Mouse (Mus musculus): ENCODE data around the gene Nat10. TPM values are rescaled to one million over a fixed set of nuclear protein-coding genes. Genes with fewer than 3 reads are reported as not detected.

Gene Nat10
- 43.2 and 55.7 TPM in 2 replicates for polyA plus RNA-seq (2012; rRNA removed)

DNA sequence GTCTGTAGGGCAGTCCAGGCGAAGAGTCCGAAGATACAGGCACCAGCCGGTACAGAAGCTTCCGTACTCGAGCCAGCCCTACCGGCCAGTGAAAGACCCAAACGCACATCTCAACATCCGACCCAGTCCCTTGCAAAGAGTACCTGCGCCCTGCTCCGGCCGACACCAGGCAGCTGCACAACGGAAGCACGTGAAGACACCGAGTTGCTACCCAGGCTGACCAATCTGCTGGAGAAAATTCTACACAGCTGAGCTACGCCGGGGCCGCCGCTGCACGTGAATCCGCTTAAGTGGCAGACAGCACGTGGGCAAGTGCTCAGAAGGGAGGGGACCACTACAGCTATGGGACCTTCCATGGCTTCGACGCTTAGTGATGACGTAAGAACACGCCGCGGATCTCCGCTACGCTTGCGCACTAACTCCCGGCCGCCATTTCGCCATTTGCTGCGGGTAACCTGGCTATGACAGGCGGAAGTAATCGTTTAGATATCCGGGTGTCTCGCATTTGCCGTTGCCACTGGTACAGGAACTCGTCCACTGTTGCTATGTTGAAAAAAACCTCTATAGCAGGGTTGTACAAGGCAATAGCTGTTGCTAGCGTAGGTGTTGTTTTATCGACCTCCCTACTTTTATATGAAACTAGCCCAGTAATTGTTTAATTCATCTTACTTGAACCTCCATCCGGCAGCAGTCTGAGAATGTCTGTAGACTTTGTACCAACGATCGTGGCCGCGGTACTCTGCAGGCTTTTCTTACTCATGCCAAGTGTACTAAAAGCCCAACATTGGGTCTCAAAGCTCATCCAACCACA lies at the start of gene Nat10:
TSS of gene Nat10 (minus strand) at position 365 of the 811 bp plus-strand sequence.
- peak; percentile 99 to 100 for DNase-seq (ENCODE audit: extremely low spot score in 1 of 2, low spot score in 1 of 2)

DNA sequence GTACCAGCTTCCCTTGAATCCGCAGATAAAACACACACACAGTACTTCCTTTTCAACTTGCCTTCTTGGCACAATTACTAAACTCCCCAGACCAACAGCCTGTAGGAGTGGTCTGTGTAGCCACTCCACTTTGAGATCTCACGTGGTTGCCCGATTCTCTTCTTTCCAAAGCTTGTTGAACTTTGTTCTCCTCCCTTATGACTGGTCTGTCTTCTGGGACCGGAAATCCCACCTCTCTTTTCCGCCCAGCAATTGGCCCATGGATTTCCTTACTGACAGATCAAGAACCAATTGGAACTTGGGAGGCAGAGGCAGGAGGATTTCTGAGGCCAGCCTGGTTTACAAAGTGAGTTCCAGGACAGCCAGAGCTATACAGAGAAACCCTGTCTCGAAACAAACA lies 49.3 kb upstream of the Nat10 start:
- DNase-seq (ENCODE audit: extremely low spot score in 1 of 2, low spot score in 1 of 2): no peak

DNA sequence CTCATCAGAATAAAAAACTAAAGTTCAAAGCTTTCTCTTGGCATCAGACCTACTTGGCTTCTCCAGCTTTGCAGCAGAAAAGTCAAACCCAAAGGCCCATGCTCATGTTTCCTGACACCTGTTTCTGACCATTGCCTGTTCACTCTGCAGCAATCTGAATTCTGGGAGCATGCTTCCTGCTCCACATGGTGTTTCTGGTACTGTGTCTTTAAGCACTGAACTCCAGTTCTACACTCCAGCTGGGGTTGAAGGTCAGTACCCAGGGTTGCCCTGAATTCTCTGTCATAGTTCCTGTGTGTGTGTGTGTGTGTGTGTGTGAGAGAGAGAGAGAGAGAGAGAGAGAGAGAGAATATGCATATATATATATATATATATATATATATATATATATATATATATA lies 47.4 kb upstream of the Nat10 start:
- no peak for DNase-seq (ENCODE audit: extremely low spot score in 1 of 2, low spot score in 1 of 2)

DNA sequence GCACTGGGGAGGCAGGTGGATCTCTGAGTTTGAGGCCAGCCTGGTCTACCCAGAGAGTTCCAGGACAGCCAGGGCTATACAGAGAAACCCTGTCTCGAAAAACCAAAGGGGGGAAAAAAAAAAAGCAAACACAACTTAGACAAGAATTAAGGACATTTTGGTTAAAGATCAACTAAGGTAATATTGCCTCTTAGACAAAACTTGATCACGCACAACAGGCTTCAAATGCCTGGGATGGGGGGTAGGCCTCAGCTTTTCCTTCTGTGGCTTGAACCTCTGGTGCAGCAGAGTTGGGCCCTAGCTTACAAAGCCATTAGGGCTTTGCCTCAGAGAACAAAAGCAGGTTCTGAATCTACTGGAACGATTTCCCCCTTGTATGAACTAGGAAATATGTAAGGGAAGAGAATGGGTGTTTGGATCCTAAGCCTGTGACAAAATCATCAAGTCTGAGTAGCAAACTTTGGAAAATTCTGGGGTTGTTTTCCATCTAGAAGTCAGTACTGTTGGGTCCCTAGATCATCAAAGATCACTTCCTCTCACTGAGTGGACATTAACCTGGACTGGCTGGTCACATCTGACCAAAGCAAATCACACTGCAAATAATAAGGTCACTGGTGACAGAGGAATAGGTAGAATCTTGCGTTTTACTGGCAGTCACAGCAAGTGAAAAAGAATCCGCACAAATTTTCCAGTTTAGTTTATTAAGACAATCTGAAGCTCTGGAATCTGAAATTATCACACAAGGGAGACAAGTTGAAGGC lies 42.9 kb upstream of the Nat10 start:
- DNase-seq (ENCODE audit: extremely low spot score in 1 of 2, low spot score in 1 of 2): no peak

DNA sequence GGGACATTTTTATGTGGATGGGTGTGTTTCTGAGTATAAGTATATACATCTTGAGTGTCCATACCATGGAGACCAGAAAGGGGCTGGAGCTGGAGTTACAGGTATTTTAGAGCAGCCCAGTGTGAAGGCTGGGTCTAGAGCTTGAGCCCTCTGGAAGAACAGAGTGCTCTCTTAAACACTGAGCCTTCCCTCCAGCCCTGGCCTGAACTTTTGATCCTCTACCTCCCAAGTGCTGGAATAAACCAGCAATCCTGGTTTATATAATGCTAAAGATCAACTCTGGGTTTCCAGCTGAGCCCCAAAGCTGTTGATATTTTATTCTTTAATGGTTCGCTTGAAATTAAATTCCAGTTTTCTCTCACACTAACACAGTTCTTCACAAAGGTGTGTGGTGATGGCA lies 41.4 kb upstream of the Nat10 start:
- DNase-seq (ENCODE audit: extremely low spot score in 1 of 2, low spot score in 1 of 2): no peak

DNA sequence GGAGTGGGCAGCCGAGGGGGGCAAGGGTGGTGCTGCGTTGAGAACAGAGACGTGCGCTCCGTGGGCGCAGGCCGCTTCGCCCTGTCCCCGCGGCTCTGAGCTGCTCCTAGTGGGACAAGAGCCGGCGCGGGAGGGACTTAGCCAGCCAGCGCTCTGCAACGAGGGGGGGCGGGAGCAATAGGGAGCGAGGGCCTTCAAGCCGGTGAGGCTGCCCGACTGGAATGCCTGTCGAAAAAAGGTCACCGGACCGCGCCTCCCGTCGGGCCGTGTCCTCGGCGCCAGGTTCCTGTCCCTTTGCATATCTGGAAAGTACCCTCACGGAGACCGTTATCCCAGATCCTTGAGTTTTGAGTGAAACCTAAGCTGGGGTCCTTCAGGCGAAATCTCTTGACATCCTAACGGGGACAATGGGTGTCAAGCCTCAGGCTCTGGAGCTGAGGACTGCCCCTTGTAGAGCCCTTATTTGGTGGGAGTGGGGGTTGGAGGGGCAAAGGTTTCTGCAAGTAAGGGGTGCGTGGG lies 36.5 kb upstream of the Nat10 start, which contains the start of gene Caprin1:
TSS of gene Caprin1 (minus strand) at position 159 of the 519 bp plus-strand sequence.
- DNase-seq (ENCODE audit: extremely low spot score in 1 of 2, low spot score in 1 of 2): peak; percentile 87 to 93

DNA sequence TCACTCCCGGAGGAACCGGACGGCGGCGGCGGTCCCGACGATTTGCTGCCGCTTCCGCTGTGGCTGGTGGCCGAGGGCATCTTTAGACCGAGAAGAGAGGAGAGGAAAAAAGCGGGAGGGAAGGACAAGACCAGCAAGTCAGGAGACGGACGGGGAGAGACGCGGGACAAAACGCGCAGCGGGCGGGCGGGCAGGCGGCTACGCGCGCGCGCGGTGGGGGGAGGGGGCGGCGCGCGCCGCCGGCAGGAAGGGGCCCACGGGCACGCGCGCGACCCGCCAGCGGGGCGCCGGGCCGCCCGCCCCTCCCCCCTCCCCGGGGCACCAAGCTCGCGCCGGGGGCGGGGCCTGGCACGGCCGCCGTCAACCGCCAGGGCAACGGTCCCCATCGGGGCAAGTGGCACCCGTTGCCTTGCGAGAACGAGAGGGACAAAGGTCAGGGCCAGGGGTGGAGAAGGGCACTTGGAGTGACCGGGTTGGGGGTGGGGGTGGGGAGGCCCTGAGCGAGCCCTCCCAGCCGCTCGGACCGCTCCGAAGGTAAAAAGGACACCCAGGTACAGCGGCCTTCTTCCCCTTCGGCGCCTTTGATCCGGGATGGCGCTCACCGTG lies 35.9 kb upstream of the Nat10 start:
- peak; percentile 34 to 74 for DNase-seq (ENCODE audit: extremely low spot score in 1 of 2, low spot score in 1 of 2)

DNA sequence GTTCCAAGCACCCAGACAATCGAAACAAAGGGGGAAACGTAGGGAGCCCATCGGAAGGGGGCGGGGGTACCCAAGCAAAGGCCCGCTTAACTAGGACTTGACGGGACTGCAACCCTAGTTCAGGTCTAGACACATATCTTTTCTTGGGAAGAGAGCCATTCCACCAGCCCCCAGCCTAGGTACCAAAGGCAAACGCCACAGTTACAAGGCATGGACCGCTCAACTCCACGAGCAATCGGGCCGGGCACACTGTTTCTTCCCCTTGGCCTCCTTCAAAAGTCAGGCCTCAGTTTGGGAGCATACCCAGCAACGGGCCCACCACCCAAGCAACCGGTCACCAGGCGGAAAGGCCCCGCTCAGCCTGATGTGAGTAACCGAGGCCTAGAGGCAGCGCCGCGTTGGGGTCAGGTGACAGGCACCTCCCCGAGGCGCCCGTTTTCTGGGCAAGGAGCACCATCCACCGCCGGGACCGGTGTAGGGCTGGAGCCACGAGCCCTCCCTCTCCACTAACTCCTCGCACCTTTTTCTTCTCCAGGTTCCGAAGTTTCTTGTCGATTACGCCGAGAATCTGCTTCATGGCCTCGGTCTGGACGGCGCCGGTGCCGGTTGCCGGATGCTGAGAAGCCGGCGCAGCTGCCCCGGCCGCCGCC lies 35.3 kb upstream of the Nat10 start:
- peak; percentile 20 to 40 for DNase-seq (ENCODE audit: extremely low spot score in 1 of 2, low spot score in 1 of 2)

DNA sequence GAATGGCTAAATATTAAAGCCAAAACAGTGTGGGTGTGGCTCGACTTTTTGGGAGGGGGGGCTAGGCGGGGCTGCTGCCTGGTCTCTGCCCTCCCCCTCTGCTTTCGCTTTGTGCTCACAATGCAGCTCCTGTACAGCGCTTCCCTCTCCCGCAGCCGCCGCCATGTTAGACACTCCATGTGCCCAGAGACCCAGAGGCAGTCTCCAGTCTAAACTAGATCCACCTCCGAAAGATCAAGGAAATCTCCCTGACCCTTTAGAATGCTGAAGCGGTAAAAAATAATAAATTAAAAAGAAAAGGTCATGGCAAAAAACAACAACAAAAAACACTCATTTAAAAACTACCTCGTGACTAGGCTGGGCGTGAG lies 34.8 kb upstream of the Nat10 start:
- peak; percentile 34 to 71 for DNase-seq (ENCODE audit: extremely low spot score in 1 of 2, low spot score in 1 of 2)

DNA sequence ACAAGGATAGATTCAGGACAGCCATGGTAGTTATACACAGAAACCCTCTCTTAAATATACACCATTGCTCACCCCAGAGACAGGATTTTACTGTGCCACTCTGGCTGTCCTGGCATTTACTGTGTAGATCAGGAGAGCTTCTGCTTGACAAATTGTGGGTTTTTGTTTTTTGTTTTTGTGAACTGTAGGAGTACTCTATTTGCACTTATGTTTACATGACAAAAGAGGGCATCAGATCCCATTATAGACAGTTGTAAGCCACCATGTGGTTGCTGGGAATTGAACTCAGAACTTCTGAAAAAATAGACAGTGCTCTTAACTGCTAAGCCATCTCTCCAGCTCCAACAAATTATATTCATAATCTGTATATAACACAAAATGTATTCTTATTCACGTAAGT lies 30.9 kb upstream of the Nat10 start:
- no peak for DNase-seq (ENCODE audit: extremely low spot score in 1 of 2, low spot score in 1 of 2)

DNA sequence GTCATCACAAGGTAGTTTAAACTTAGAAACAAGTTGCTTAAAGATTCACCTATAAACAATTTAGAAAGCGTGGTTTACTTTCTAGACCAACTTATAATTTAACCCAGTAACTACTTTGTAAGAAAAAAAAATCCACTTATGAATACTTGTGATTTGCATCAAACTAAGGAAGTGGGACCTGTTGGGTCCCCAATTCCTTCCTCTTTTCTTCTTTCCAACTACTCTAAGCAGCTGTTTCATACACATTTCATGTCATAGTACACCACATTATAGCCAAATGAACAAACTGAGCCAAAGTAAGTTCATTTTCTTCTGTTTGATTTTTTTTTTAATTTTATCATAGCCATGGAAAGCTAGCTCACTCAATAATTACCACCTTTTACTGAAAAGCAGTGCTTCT lies 24.7 kb upstream of the Nat10 start:
- no peak for DNase-seq (ENCODE audit: extremely low spot score in 1 of 2, low spot score in 1 of 2)

DNA sequence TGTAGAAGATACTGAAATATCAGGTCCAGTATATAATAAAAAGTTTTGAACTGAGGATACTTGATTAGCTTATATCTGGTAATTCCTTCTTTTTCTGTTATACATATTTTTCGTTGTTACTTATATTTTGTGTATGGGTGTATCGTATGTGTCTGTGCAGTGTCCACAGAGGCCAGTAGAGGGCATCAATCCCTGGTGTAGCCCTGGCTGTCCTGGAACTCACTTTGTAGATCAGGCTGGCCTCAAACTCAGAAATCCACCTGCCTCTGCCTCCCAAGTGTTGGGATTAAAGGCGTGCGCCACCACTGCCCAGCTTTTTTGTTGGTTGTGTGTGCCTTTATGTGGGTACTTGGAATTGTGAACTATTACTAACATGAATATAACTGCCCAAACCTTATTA lies 23.6 kb upstream of the Nat10 start:
- DNase-seq (ENCODE audit: extremely low spot score in 1 of 2, low spot score in 1 of 2): peak in 1 of 2 experiments; percentile 19

DNA sequence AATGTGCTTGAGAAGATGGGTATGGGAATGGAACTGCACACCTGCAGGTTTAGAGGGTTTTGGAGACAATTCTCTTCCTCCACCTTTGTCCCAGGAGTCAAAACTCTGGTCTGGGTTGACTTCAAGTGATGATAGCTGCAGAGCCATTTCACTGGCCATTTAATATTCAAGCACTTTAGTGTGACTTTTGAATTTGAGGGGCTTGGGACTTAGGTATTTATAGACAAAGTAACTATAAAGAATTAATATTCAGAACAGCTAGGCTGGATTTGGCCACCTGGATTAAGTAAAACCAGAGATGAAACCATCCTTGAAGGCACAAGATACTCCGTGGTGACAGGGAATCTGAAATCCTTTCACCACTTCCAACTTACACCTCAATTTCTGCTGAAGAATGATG lies 1.4 kb upstream of the Nat10 start:
- no peak for DNase-seq (ENCODE audit: extremely low spot score in 1 of 2, low spot score in 1 of 2)

DNA sequence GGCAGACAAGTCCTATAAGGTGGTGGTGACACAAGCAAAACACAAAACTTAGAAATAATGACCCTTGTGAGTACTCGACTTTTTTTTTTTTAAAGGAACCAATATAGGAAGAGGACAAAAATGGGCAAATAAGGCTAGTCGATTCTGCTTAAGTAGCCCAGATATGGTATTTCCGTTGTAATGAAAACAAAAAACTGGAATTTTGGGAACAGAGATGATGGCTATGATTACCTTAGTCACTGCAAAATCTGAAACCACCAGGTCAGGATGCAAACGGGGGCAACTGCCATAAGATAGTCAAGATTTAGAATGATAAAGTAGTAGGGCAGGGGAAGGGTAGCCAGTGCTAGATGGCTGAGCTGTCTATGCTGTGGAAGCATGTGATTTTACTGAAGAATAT lies 923 bp upstream of the Nat10 start:
- DNase-seq (ENCODE audit: extremely low spot score in 1 of 2, low spot score in 1 of 2): no peak

DNA sequence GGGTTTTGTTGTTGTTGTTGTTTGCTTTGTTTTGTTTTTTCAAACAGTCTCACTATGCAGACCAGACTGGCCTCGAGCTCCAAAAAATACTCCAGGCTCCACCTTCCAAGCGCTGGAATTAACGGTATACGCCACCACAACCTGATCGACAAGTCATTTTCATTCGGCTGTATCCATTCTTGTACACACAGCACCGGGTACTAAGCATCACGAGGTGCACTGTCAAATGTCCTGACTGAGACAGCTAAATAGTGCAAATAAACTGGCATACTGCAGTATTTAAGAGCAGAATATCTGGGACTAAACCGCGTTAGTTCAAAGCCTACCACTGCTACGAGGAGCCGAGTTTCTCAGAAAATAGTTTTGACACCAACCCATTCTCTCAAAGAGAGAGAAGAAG lies 649 bp downstream of the Nat10 start:
- peak in 1 of 2 experiments; percentile 28 for DNase-seq (ENCODE audit: extremely low spot score in 1 of 2, low spot score in 1 of 2)

DNA sequence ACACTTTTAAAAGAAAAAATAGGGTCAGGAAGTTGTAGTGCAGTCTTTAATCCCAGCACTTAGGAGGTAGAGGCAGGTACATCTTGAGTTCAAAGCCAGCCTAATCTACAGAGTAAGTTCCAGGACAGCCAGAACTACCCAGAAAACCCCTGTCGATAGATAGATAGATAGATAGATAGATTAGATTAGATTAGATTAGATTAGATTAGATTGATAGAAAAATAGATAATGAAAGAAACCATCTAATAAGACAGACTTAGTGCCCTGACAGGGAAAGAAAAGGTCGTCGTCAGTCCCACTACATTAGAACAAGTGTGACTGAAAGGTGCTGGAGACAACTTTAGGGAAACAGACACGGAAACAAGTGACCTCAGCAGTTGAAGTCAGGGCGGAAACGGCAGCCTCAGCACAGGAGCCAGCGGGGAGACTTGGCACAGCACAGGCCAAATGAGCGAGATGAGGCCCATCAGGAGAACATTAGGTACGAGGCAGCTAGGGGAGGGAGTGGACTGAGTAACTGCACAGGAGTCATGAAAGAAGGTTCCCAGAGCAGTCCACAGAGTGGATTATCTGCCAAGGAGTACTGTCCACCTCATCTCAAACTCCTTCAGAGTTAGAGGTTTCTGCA lies 5.5 kb downstream of the Nat10 start:
- DNase-seq (ENCODE audit: extremely low spot score in 1 of 2, low spot score in 1 of 2): no peak

DNA sequence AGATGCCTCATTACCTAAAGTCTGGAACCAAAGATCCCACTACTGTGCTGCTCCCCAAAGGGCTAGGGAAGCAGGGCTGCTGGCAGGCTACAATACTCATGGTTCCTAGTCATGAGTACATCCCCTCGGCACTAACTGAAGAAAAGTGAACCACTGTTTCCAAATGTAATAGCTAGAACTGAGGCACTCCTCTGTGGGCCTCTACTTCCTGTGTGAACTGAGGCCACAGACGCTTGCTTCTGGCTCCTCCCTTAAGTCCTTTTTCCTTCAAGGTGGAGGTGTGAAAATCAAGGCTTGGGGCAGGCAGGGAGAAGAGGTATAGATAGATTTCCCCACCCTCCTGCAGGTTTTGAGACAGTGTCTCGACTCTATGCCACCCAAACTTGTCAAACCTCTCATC lies 6.5 kb downstream of the Nat10 start:
- DNase-seq (ENCODE audit: extremely low spot score in 1 of 2, low spot score in 1 of 2): no peak

DNA sequence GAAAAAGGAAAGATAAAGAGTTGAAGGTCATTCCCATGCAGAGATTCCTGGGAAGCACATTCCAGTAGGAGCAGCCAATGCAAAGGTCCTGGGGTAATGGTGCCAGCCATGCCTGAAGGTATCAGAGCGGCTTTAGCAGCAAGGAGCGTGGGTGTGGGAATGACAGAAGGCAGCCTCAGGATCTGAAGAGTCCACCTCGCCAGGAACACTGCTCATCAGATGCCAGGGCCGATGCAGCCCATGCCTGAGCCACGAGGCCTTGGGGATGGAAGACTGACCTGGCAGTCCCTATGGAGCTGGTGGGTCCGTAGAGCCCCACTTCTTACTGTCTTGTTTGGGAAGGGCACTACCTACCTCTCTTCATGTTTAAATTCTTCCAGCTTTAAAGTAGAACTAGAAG lies 9.3 kb downstream of the Nat10 start:
- DNase-seq (ENCODE audit: extremely low spot score in 1 of 2, low spot score in 1 of 2): no peak

DNA sequence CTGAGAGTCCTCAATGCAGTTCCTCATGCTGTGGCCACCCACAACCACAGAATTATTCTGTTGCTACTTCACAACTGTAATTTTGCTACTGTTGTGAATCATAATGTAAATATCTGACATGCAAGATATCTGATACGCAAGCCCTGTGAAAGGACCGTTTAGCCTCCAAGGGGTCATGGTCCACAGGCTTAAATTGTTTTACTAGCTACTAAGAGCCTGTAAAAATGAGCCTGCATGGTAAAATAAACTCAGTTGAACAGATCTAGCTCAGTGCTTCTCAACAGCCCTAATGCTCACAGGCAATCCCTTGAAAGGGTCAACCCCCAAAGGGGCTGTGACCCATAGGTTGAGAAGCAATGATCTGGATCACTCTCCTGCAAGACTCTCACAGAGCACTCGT lies 12.0 kb downstream of the Nat10 start:
- DNase-seq (ENCODE audit: extremely low spot score in 1 of 2, low spot score in 1 of 2): no peak

DNA sequence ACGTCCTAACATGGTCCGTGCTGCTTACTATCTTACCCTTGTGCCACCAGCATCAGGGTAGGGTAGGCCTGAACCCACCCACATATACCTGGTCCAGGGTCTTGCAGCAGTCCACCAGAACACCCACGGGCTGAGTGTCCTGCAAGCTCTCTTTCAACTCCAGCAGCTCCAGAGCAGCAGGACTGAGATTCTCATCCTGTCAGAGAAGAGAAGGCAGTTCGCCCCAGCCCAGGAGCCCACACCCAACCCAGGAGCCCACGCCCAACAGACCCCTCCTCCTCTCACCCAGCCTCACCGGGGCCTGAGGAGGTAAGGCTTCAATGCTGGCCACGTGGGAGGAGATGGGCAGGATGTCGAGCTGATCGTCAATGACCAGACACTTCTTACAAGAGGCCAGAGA lies 13.2 kb downstream of the Nat10 start:
- DNase-seq (ENCODE audit: extremely low spot score in 1 of 2, low spot score in 1 of 2): no peak

Data from frontal cortex, adult 2 months (tissue).